Mouse (Mus musculus) megakaryocyte, embryonic 14.5 days (primary cell): Measurements from ENCODE around the gene Isg20l2.

Experiments
- FLI1 ChIP-seq: IDR thresholded peaks from 2 replicates; pipeline ENCODE4 v1.6.1; 2012; ENCODE audit warnings: low read length, inconsistent platforms, mixed read lengths
- GATA1 ChIP-seq: IDR thresholded peaks from 3 replicates; pipeline ENCODE4 v1.6.1; 2012; ENCODE audit warnings: mixed read lengths, low read length, inconsistent platforms, borderline replicate concordance

DNA sequence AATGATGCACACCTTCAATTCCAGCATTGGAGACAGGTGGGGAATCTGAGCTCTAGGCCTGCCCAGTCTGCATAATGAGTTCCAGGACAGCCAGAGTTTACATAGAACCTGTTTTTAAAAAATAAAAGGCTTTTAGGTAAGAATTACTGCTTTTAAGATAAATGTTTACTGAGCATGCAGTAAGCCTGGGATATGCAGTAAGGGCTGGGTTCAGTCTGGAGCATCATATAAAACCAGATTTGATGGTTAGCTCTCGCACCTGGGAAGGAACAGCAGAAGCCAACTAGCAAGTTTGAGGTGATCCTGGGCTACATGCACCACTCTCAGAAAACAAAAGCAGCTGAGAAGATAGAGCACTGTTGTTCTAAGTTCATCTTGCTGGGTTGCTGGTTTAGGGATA lies 11.6 kb upstream of the Isg20l2 start:
- no peak for TF ChIP-seq FLI1
- TF ChIP-seq GATA1, result no peak
